Comparison of ENCODE assay signal across 9 mouse cellular contexts in genomic region chrX:155625671-155626196, GRCm38 (mm10). TPM values are rescaled to one million over a fixed set of nuclear protein-coding genes. Genes with fewer than 3 reads are reported as not detected.
DNase-seq lines count a peak whose midpoint lies in the region; ATAC-seq lines count a peak whose summit lies in the region.
"Had no signal": no experiment of that assay in that cellular context is flagged by ENCODE, and none has a peak within 500 bp of the region (broad histone marks: within the 10 kb centered on the region; RNA-seq: fewer than 3 reads in every experiment).

No protein-coding gene starts in this region.

- no peaks in the 10 kb centered on the region for H3K36me3 ChIP-seq in kidney, embryonic 16.5 days (ENCODE audit: insufficient read depth, low read length)
- H3K36me3 ChIP-seq in embryonic facial prominence, embryonic 11.5 days (replicated peaks; ENCODE audit: control insufficient read depth, insufficient read depth, low read depth, low read length), result no peaks in the 10 kb centered on the region
- no peaks in the 10 kb centered on the region for H3K36me3 ChIP-seq in hindbrain, embryonic 15.5 days
- H3K36me3 ChIP-seq: liver, embryonic 15.5 days had no signal

- H3K27ac ChIP-seq in kidney, embryonic 16.5 days (ENCODE audit: low read length), result no peak overlapping the region
- H3K27ac ChIP-seq in embryonic facial prominence, embryonic 11.5 days (replicated peaks; ENCODE audit: low read depth, low read length), result no peak overlapping the region
- peak overlapping the region; percentile 34; the same call in 1 of the 2 replicates for H3K27ac ChIP-seq in hindbrain, embryonic 15.5 days (replicated peaks)
- H3K27ac ChIP-seq: liver, embryonic 15.5 days had no signal

- peak; percentile 17; the same call in 1 of the 2 replicates for ATAC-seq in kidney, embryonic 16.5 days (ENCODE audit: low FRiP score, low TSS enrichment)
- ATAC-seq in embryonic facial prominence, embryonic 11.5 days (replicated peaks; ENCODE audit: insufficient number of reproducible peaks, low FRiP score, low TSS enrichment, low read depth), result no peak
- no peak for ATAC-seq in hindbrain, embryonic 15.5 days (ENCODE audit: low FRiP score, low read depth)

- H3K4me2 ChIP-seq in kidney, embryonic 16.5 days (replicated peaks; ENCODE audit: low read depth, low read length), result peak overlapping the region; percentile 24
- no peak overlapping the region for H3K4me2 ChIP-seq in embryonic facial prominence, embryonic 11.5 days (ENCODE audit: low read depth, low read length)
- H3K4me2 ChIP-seq in hindbrain, embryonic 15.5 days, result peak overlapping the region; percentile 73
- H3K4me2 ChIP-seq: liver, embryonic 15.5 days had no signal

- H3K4me3 ChIP-seq in kidney, embryonic 16.5 days (ENCODE audit: low read length), result 0 out of 2 replicates have a peak overlapping the region, but pooled peaks have one; percentile 4
- H3K4me3 ChIP-seq in embryonic facial prominence, embryonic 11.5 days (ENCODE audit: low read depth, low read length), result no peak overlapping the region
- H3K4me3 ChIP-seq in hindbrain, embryonic 15.5 days, result peak overlapping the region; percentile 31
- H3K4me3 ChIP-seq: liver, embryonic 15.5 days had no signal

- 16% methylated on average over 13 of the region's 13 CpGs for WGBS in kidney, embryonic 16.5 days
- 12% methylated on average over 13 of the region's 13 CpGs for WGBS in embryonic facial prominence, embryonic 11.5 days
- 14% methylated on average over 13 of the region's 13 CpGs for WGBS in hindbrain, embryonic 15.5 days

- no peak for DNase-seq in kidney, adult 11 months
- peak; percentile 43 for DNase-seq in embryonic facial prominence, embryonic 11.5 days (ENCODE audit: low spot score)
- DNase-seq in retina, embryonic 14.5 days (ENCODE audit: low spot score), result peak; percentile 51
- no peak for DNase-seq in liver
- DNase-seq in gastrocnemius, postnatal 25 days, result no peak
- DNase-seq in spleen, postnatal 14 days (ENCODE audit: low spot score in 2 of 2), result no peak

- peaks cover 42% of the 10 kb centered on the region for H3K27me3 ChIP-seq in kidney, embryonic 16.5 days (ENCODE audit: insufficient read depth, low read length)
- H3K27me3 ChIP-seq in embryonic facial prominence, embryonic 11.5 days (ENCODE audit: control insufficient read depth, insufficient read depth, low read length), result peaks cover 22% of the 10 kb centered on the region
- no peaks in the 10 kb centered on the region for H3K27me3 ChIP-seq in hindbrain, embryonic 15.5 days

- H3K4me1 ChIP-seq in kidney, embryonic 16.5 days (ENCODE audit: insufficient read depth, low read length), result no peaks in the 10 kb centered on the region
- no peaks in the 10 kb centered on the region for H3K4me1 ChIP-seq in embryonic facial prominence, embryonic 11.5 days (ENCODE audit: control insufficient read depth, insufficient read depth, low read length)
- H3K4me1 ChIP-seq in hindbrain, embryonic 15.5 days (replicated peaks), result no peaks in the 10 kb centered on the region
- H3K4me1 ChIP-seq: liver, embryonic 15.5 days had no signal

- no peaks in the 10 kb centered on the region for H3K9me3 ChIP-seq in kidney, embryonic 16.5 days (ENCODE audit: low read length)
- no peaks in the 10 kb centered on the region for H3K9me3 ChIP-seq in embryonic facial prominence, embryonic 11.5 days (replicated peaks; ENCODE audit: control insufficient read depth, low read length)
- no peaks in the 10 kb centered on the region for H3K9me3 ChIP-seq in hindbrain, embryonic 15.5 days
- H3K9me3 ChIP-seq: liver, embryonic 15.5 days had no signal

- H3K9ac ChIP-seq in kidney, embryonic 16.5 days (replicated peaks; ENCODE audit: low read length), result no peak overlapping the region
- H3K9ac ChIP-seq in embryonic facial prominence, embryonic 11.5 days (replicated peaks; ENCODE audit: low read length), result no peak overlapping the region
- peak overlapping the region; percentile 16; the same call in 1 of the 2 replicates for H3K9ac ChIP-seq in hindbrain, embryonic 15.5 days
- H3K9ac ChIP-seq: liver, embryonic 15.5 days had no signal

RNA-seq across cellular contexts. Expression of gene Gm15155, which starts 1.2 kb away (rescaled TPM):
- not detected in 2 replicates for polyA plus RNA-seq in kidney, embryonic 16.5 days (2015; fragmentation: Nextera tagmentation; extraction: Ambion mirVana)
- not detected in 2 replicates for polyA plus RNA-seq in embryonic facial prominence, embryonic 11.5 days (2014; fragmentation: Nextera tagmentation; extraction: Ambion mirVana)
- polyA plus RNA-seq in hindbrain, embryonic 15.5 days (2015; fragmentation: Nextera tagmentation; extraction: Ambion mirVana), result 0.39 and 0.63 TPM in 2 replicates
- not detected for total RNA-seq in gastrocnemius, postnatal 25 days (2021)
- polyA plus RNA-seq: liver, embryonic 15.5 days had no signal

RNA-seq across cellular contexts. Expression of gene Ptchd1, which starts 2.1 kb away (rescaled TPM):
- 0.69 and 1.1 TPM in 2 replicates for polyA plus RNA-seq in kidney, embryonic 16.5 days (2015; fragmentation: Nextera tagmentation; extraction: Ambion mirVana)
- polyA plus RNA-seq in embryonic facial prominence, embryonic 11.5 days (2014; fragmentation: Nextera tagmentation; extraction: Ambion mirVana), result 1.6 and 2.3 TPM in 2 replicates
- polyA plus RNA-seq in hindbrain, embryonic 15.5 days (2015; fragmentation: Nextera tagmentation; extraction: Ambion mirVana), result 14.4 and 16.2 TPM in 2 replicates
- under 1 TPM; 0.16 to 0.23 TPM for total RNA-seq in gastrocnemius, postnatal 25 days (2021)
- polyA plus RNA-seq: liver, embryonic 15.5 days had no signal

Comparison
In these comparisons a context has a peak if more than half of its experiments do, and no peak if none do; other contexts are left out.
1. DNase-seq: peak in embryonic facial prominence, embryonic 11.5 days (single experiment) and retina, embryonic 14.5 days (single experiment); none in kidney, adult 11 months (single experiment), liver (single experiment), gastrocnemius, postnatal 25 days (single experiment) and spleen, postnatal 14 days (0 of 2).